Mouse (Mus musculus) erythroblast, embryonic 14.5 days (primary cell): ENCODE measurements at regions not wholly inside any gene's neighbourhood (a gene's known extent, or its start where the extent isn't known, plus 50 kb on each side); places are given as distances from the start of the nearest gene placed in this dataset.
A peak's percentile ranks its signal among the peaks of the same experiment; 100 is the strongest.

Source experiments
- H3K27me3 ChIP-seq: 2 replicates; pipeline ENCODE4 v1.6.1; 2012; ENCODE audit warnings: inconsistent platforms; ENCODE audit not compliant: control insufficient read depth
- H3K36me3 ChIP-seq: 2 replicates; pipeline ENCODE4 v1.6.1; 2012; ENCODE audit warnings: mild to moderate bottlenecking, inconsistent platforms; ENCODE audit not compliant: control insufficient read depth
- H3K4me1 ChIP-seq: 2 replicates; pipeline ENCODE4 v1.6.1; 2012; ENCODE audit warnings: inconsistent platforms; ENCODE audit not compliant: control insufficient read depth
- H3K4me3 ChIP-seq: replicated peaks from 2 replicates; pipeline ENCODE3; 2012; ENCODE audit warnings: moderate library complexity, mild to moderate bottlenecking, inconsistent platforms
- H3K9me3 ChIP-seq: 2 replicates; pipeline ENCODE4 v1.6.1; 2012; ENCODE audit warnings: low read length, inconsistent platforms, mixed read lengths; ENCODE audit not compliant: control insufficient read depth
- GATA1 ChIP-seq: IDR thresholded peaks from 2 replicates; pipeline ENCODE4 v1.6.1; 2012; ENCODE audit warnings: low read length, inconsistent platforms, mixed read lengths
- TAL1 ChIP-seq: IDR thresholded peaks from 3 replicates; pipeline ENCODE4 v1.6.1; 2012; ENCODE audit warnings: low read length, inconsistent platforms, mixed read lengths

GRCm38 (mm10) chr6:31637371-31638052 is 73.7 kb upstream of the Podxl start:
- peaks cover 54% of the 10 kb centered on the region for H3K4me1 ChIP-seq
- TF ChIP-seq TAL1: no peak
- no peak for TF ChIP-seq GATA1
- H3K9me3 ChIP-seq: no peaks in the 10 kb centered on the region
- H3K36me3 ChIP-seq: no peaks in the 10 kb centered on the region
- peak overlapping the region; percentile 35 for H3K4me3 ChIP-seq
- H3K27me3 ChIP-seq: no peaks in the 10 kb centered on the region; the same call in 1 of the 2 replicates

DNA sequence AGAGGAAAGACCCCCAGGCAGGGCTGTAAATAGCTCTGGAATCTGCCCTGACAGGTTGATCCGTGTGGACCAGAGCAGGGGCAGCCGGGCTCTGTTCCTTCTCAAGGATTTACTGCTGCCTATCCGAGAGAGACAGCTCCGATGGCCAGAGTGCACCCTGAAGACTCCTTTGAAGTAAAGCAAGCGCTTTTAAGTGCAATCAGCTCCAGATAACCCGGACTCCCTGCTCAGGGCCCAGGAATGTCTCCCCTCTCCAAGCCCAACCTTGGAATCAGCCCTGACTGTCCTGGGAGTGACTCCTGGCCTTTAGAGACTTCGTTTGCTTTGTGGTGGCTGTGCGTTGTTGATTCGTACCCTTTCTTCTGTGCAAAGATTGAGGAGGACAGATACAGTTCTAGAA is 73.2 kb upstream of the Podxl start:
- Histone ChIP-seq H3K4me1 (peaks cover 49% of the 10 kb centered on the region), H3K4me3 (no peak overlapping the region), H3K36me3 (no peaks in the 10 kb centered on the region), H3K27me3 (no peaks in the 10 kb centered on the region; the same call in 1 of the 2 replicates), H3K9me3 (no peaks in the 10 kb centered on the region)
- TF ChIP-seq TAL1 (no peak), GATA1 (no peak)

- H3K27me3 ChIP-seq: peaks cover 2% of the 10 kb centered on the region
- TF ChIP-seq TAL1 (no peak), GATA1 (no peak)
- H3K4me1 ChIP-seq: peaks cover 22% of the 10 kb centered on the region
- no peak overlapping the region for H3K4me3 ChIP-seq
- H3K36me3 ChIP-seq: no peaks in the 10 kb centered on the region; the same call in 1 of the 2 replicates
- no peaks in the 10 kb centered on the region for H3K9me3 ChIP-seq
Measured at GRCm38 (mm10) chr6:31632485-31632884, 68.7 kb upstream of the Podxl start.

DNA sequence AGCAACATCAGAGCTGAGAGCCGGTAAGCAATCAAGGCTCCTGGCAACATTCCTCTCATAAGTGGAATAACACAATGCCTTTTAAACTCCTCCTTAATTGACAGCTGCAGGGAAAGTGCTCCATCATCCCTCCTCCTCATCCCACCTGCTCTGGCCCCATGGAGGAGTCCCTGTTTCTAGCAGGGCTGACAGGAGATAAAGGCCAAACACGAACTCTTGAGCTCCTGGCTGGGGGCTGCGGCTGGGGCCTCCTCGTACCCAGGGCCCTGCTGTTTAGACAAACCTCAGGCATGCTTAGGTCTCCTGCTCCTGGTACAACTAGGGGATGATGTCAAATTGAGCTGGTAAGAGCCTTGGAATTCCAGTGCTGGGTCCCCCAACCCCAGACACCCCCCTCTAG is 66.2 kb upstream of the Podxl start:
- no peaks in the 10 kb centered on the region; the same call in none of the 2 replicates for H3K36me3 ChIP-seq
- TF ChIP-seq GATA1: no peak
- TF ChIP-seq TAL1: no peak

GRCm38 (mm10) chr6:31627912-31628311 is 64.1 kb upstream of the Podxl start:
- Histone ChIP-seq H3K9me3 (no peaks in the 10 kb centered on the region), H3K36me3 (no peaks in the 10 kb centered on the region; the same call in none of the 2 replicates), H3K4me1 (peaks cover 37% of the 10 kb centered on the region), H3K4me3 (no peak overlapping the region), H3K27me3 (peaks cover 2% of the 10 kb centered on the region)
- TF ChIP-seq TAL1 (no peak), GATA1 (no peak)

More for the DNA sequence above, 66.2 kb upstream of the Podxl start:
- H3K4me1 ChIP-seq: peaks cover 23% of the 10 kb centered on the region
- H3K27me3 ChIP-seq: peaks cover 2% of the 10 kb centered on the region
- no peaks in the 10 kb centered on the region for H3K9me3 ChIP-seq
- no peak overlapping the region for H3K4me3 ChIP-seq

- no peak overlapping the region for H3K4me3 ChIP-seq
- peaks cover 3% of the 10 kb centered on the region; the same call in 1 of the 2 replicates for H3K9me3 ChIP-seq
- H3K36me3 ChIP-seq: peaks cover 5% of the 10 kb centered on the region
- TF ChIP-seq TAL1 (no peak), GATA1 (no peak)
- H3K4me1 ChIP-seq: peaks cover 37% of the 10 kb centered on the region
- no peaks in the 10 kb centered on the region for H3K27me3 ChIP-seq
Measured at GRCm38 (mm10) chr6:31625055-31625454, 61.3 kb upstream of the Podxl start.

DNA sequence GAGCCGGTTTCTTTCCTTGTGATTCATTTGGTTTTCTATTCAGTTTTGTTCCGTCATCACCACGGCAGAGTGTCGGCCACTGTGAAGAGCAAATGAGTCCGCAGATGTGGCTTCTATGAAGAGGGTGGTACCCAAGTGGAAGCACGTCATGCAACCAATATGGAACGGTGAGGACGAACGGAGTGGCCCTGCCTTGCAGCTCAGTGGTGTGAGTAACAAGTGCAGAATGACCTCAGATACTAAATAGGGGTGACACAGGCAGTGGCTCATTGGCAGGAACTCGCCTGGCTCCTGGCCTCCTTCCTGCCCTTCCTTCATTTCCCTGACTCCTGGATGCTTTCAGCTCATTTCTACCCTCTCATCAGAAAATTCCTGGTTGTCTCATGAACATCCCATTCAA is 60.6 kb upstream of the Podxl start:
- Histone ChIP-seq H3K4me1 (peaks cover 40% of the 10 kb centered on the region), H3K27me3 (no peaks in the 10 kb centered on the region), H3K9me3 (peaks cover 3% of the 10 kb centered on the region; the same call in 1 of the 2 replicates), H3K36me3 (peaks cover 9% of the 10 kb centered on the region), H3K4me3 (no peak overlapping the region)
- TF ChIP-seq GATA1: no peak
- no peak for TF ChIP-seq TAL1

DNA sequence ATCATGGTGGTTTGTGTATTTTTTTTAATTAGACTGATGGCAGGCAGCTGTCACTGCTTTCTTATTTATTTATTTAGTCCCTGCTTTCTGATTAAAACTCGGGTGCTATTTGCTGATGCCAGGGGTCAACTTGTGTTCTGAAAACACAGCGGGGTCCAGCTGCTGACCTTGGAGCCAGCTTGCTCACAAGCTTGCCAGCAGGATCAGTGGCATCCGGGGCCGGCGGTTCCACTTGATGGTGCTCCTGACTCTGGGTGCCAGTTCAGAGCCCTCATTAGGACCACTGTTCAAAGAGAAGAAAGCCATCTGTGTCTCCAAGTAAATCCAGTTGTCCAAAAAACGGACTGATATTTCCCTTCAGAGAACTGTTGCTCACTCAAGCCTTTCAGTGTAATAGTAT is 57.2 kb upstream of the Podxl start:
- TF ChIP-seq TAL1: no peak
- TF ChIP-seq GATA1: no peak
- H3K36me3 ChIP-seq: peaks cover 35% of the 10 kb centered on the region
- no peak overlapping the region for H3K4me3 ChIP-seq
- peaks cover 66% of the 10 kb centered on the region for H3K4me1 ChIP-seq
- no peaks in the 10 kb centered on the region for H3K27me3 ChIP-seq
- peaks cover 3% of the 10 kb centered on the region; the same call in 1 of the 2 replicates for H3K9me3 ChIP-seq

- peaks cover 70% of the 10 kb centered on the region for H3K4me1 ChIP-seq
- peaks cover 41% of the 10 kb centered on the region for H3K36me3 ChIP-seq
- H3K9me3 ChIP-seq: peaks cover 3% of the 10 kb centered on the region; the same call in 1 of the 2 replicates
- no peaks in the 10 kb centered on the region for H3K27me3 ChIP-seq
- H3K4me3 ChIP-seq: no peak overlapping the region
- TF ChIP-seq GATA1: no peak
- no peak for TF ChIP-seq TAL1
Measured at GRCm38 (mm10) chr6:31618852-31619251, 55.1 kb upstream of the Podxl start.

DNA sequence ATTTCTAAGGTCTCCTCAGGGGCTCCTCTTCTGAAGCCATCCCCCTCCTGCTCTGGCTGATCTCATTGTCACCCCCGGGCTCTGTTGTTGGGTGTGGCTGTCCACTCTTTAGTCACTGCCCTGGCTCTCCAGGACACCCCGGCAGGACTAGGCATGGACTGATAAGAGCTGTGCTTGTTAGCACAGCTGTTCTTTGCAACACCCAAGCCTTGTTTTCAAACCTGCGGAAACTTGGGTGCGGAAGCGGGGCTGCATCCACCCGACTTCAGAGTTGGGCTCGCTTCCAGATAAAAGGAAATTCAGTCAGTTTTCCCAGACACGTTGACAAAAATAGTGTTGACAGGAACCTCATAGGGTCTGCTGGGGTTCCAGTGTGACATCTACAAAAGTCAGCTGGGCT is 53.6 kb upstream of the Podxl start:
- H3K4me1 ChIP-seq: peaks cover 81% of the 10 kb centered on the region
- no peak overlapping the region for H3K4me3 ChIP-seq
- H3K27me3 ChIP-seq: no peaks in the 10 kb centered on the region
- H3K36me3 ChIP-seq: peaks cover 39% of the 10 kb centered on the region
- TF ChIP-seq TAL1 (no peak), GATA1 (no peak)
- H3K9me3 ChIP-seq: no peaks in the 10 kb centered on the region
